Comparison of ENCODE assay signal across 18 mouse cellular contexts in genomic region chr5:54148091-54148795, GRCm38 (mm10).
A peak's percentile ranks its signal among the peaks of the same experiment; 100 is the strongest.
DNase-seq lines count a peak whose midpoint lies in the region; ATAC-seq and TF ChIP-seq lines count a peak whose summit lies in the region.
"Had no signal": no experiment of that assay in that cellular context is flagged by ENCODE, and none has a peak within 500 bp of the region (broad histone marks: within the 10 kb centered on the region; RNA-seq: fewer than 3 reads in every experiment).

No protein-coding gene starts in this region.

- no peak for DNase-seq in forebrain, embryonic 10.5 days (ENCODE audit: extremely low spot score, low spot score)
- DNase-seq in forebrain, postnatal 0 days, result no peak
- no peak for DNase-seq in hindbrain, embryonic 10.5 days (ENCODE audit: low spot score)
- DNase-seq: adrenal gland, adult 8-10 months; adrenal gland, postnatal 25 days; cerebellum, adult 18-20 months; cerebellum, adult 9-10 months; cerebellum, postnatal 14 days; gastrocnemius, postnatal 25 days; heart, adult 2 months; kidney, adult 2 months had no signal

- H3K9me3 ChIP-seq in forebrain, embryonic 13.5 days (replicated peaks), result no peaks in the 10 kb centered on the region
- no peaks in the 10 kb centered on the region for H3K9me3 ChIP-seq in forebrain, embryonic 10.5 days
- H3K9me3 ChIP-seq in forebrain, embryonic 16.5 days (ENCODE audit: control insufficient read depth, low read length), result no peaks in the 10 kb centered on the region
- H3K9me3 ChIP-seq in forebrain, postnatal 0 days (ENCODE audit: low read length), result no peaks in the 10 kb centered on the region
- no peaks in the 10 kb centered on the region for H3K9me3 ChIP-seq in hindbrain, embryonic 16.5 days (ENCODE audit: control insufficient read depth, low read length)
- H3K9me3 ChIP-seq in hindbrain, embryonic 10.5 days, result no peaks in the 10 kb centered on the region
- H3K9me3 ChIP-seq: heart, embryonic 10.5 days had no signal

- no peak overlapping the region for H3K4me3 ChIP-seq in forebrain, embryonic 13.5 days
- no peak overlapping the region for H3K4me3 ChIP-seq in forebrain, embryonic 10.5 days
- H3K4me3 ChIP-seq in forebrain, embryonic 16.5 days (replicated peaks; ENCODE audit: low read length), result no peak overlapping the region
- no peak overlapping the region for H3K4me3 ChIP-seq in forebrain, postnatal 0 days (ENCODE audit: low read depth, low read length)
- H3K4me3 ChIP-seq in hindbrain, embryonic 16.5 days (ENCODE audit: low read length), result no peak overlapping the region
- no peak overlapping the region for H3K4me3 ChIP-seq in hindbrain, embryonic 10.5 days
- H3K4me3 ChIP-seq: heart, adult 2 months; heart, embryonic 10.5 days; heart, embryonic 13.5 days had no signal

- no peak overlapping the region for H3K9ac ChIP-seq in forebrain, embryonic 13.5 days
- no peak overlapping the region for H3K9ac ChIP-seq in forebrain, embryonic 16.5 days (replicated peaks; ENCODE audit: low read depth, low read length)
- no peak overlapping the region for H3K9ac ChIP-seq in forebrain, postnatal 0 days
- no peak overlapping the region for H3K9ac ChIP-seq in hindbrain, embryonic 16.5 days (ENCODE audit: low read depth, low read length)
- H3K9ac ChIP-seq: heart, embryonic 13.5 days had no signal

- ATAC-seq in forebrain, embryonic 13.5 days, result 0 out of 2 replicates have a peak, but pooled peaks have one; percentile 48
- ATAC-seq in forebrain, embryonic 16.5 days, result 0 out of 2 replicates have a peak, but pooled peaks have one; percentile 33
- no peak for ATAC-seq in forebrain, postnatal 0 days
- 0 out of 2 replicates have a peak, but pooled peaks have one; percentile 17 for ATAC-seq in hindbrain, embryonic 16.5 days
- ATAC-seq: activated CD4-positive, CD25-positive, alpha-beta regulatory T cell, adult 4 months; intestine, postnatal 0 days had no signal

- no peak for TF ChIP-seq CTCF in forebrain, postnatal 0 days (IDR thresholded peaks at IDR 0.05; ENCODE audit: low read depth)

- no peak overlapping the region for H3K4me2 ChIP-seq in forebrain, embryonic 13.5 days
- H3K4me2 ChIP-seq in forebrain, embryonic 16.5 days (ENCODE audit: low read length), result no peak overlapping the region
- no peak overlapping the region for H3K4me2 ChIP-seq in forebrain, postnatal 0 days (ENCODE audit: low read depth)
- H3K4me2 ChIP-seq in hindbrain, embryonic 16.5 days (ENCODE audit: low read length), result no peak overlapping the region
- H3K4me2 ChIP-seq: heart, embryonic 13.5 days had no signal

- H3K36me3 ChIP-seq in forebrain, embryonic 13.5 days (ENCODE audit: poor library complexity, severe bottlenecking), result no peaks in the 10 kb centered on the region
- no peaks in the 10 kb centered on the region for H3K36me3 ChIP-seq in forebrain, embryonic 10.5 days (replicated peaks)
- no peaks in the 10 kb centered on the region for H3K36me3 ChIP-seq in forebrain, embryonic 16.5 days (ENCODE audit: control insufficient read depth, insufficient read depth)
- H3K36me3 ChIP-seq in forebrain, postnatal 0 days (ENCODE audit: insufficient read depth), result no peaks in the 10 kb centered on the region
- no peaks in the 10 kb centered on the region for H3K36me3 ChIP-seq in hindbrain, embryonic 16.5 days (ENCODE audit: control insufficient read depth, insufficient read depth, low read length)
- no peaks in the 10 kb centered on the region for H3K36me3 ChIP-seq in hindbrain, embryonic 10.5 days
- H3K36me3 ChIP-seq: heart, embryonic 10.5 days; heart, embryonic 13.5 days had no signal

- H3K4me1 ChIP-seq in forebrain, embryonic 13.5 days, result no peaks in the 10 kb centered on the region
- H3K4me1 ChIP-seq in forebrain, embryonic 10.5 days, result no peaks in the 10 kb centered on the region
- 0 out of 2 replicates have a peak, but pooled peaks cover 4% of the 10 kb centered on the region for H3K4me1 ChIP-seq in forebrain, embryonic 16.5 days (replicated peaks; ENCODE audit: control insufficient read depth, insufficient read depth, low read length)
- no peaks in the 10 kb centered on the region for H3K4me1 ChIP-seq in forebrain, postnatal 0 days (ENCODE audit: insufficient read depth)
- no peaks in the 10 kb centered on the region for H3K4me1 ChIP-seq in hindbrain, embryonic 16.5 days (ENCODE audit: control insufficient read depth, insufficient read depth, low read depth, low read length)
- H3K4me1 ChIP-seq in hindbrain, embryonic 10.5 days (replicated peaks), result no peaks in the 10 kb centered on the region
- H3K4me1 ChIP-seq: heart, embryonic 10.5 days; heart, embryonic 13.5 days had no signal

- no peak overlapping the region for H3K27ac ChIP-seq in forebrain, embryonic 13.5 days
- no peak overlapping the region for H3K27ac ChIP-seq in forebrain, embryonic 10.5 days
- H3K27ac ChIP-seq in forebrain, embryonic 16.5 days (ENCODE audit: low read length), result no peak overlapping the region
- H3K27ac ChIP-seq in forebrain, postnatal 0 days (ENCODE audit: low read depth, low read length), result no peak overlapping the region
- H3K27ac ChIP-seq in hindbrain, embryonic 16.5 days (ENCODE audit: low read depth, low read length), result no peak overlapping the region
- no peak overlapping the region for H3K27ac ChIP-seq in hindbrain, embryonic 10.5 days
- H3K27ac ChIP-seq: heart, adult 2 months; heart, embryonic 10.5 days; heart, embryonic 13.5 days had no signal

- 53% methylated on average over 5 of the region's 5 CpGs for WGBS in forebrain, embryonic 13.5 days
- WGBS in forebrain, embryonic 10.5 days, result 85% methylated on average over 5 of the region's 5 CpGs
- WGBS in forebrain, embryonic 16.5 days, result 44% methylated on average over 5 of the region's 5 CpGs
- WGBS in forebrain, postnatal 0 days, result 44% methylated on average over 5 of the region's 5 CpGs
- WGBS in hindbrain, embryonic 16.5 days, result 64% methylated on average over 5 of the region's 5 CpGs
- WGBS in hindbrain, embryonic 10.5 days, result 90% methylated on average over 5 of the region's 5 CpGs

- H3K27me3 ChIP-seq in forebrain, embryonic 13.5 days, result no peaks in the 10 kb centered on the region
- H3K27me3 ChIP-seq in forebrain, embryonic 10.5 days (ENCODE audit: poor library complexity, severe bottlenecking), result no peaks in the 10 kb centered on the region
- H3K27me3 ChIP-seq in forebrain, embryonic 16.5 days (replicated peaks; ENCODE audit: control insufficient read depth, insufficient read depth, low read length), result no peaks in the 10 kb centered on the region
- H3K27me3 ChIP-seq in forebrain, postnatal 0 days (ENCODE audit: insufficient read depth, low read length), result no peaks in the 10 kb centered on the region
- no peaks in the 10 kb centered on the region for H3K27me3 ChIP-seq in hindbrain, embryonic 16.5 days (replicated peaks; ENCODE audit: control insufficient read depth, insufficient read depth, low read length)
- no peaks in the 10 kb centered on the region for H3K27me3 ChIP-seq in hindbrain, embryonic 10.5 days (ENCODE audit: insufficient read depth, poor library complexity, severe bottlenecking)
- H3K27me3 ChIP-seq: heart, embryonic 13.5 days had no signal
